Mouse (Mus musculus) splenic B cell, adult 2 months (primary cell): ENCODE measurements around the gene Uevld.
A peak's percentile ranks its signal among the peaks of the same experiment; 100 is the strongest.
"Not testable (repeated sequence)": the region's sequence is repeated elsewhere in the genome, so short reads cannot be mapped to it uniquely, and the experiment has no call there.

Experiments used
- DNase-seq: peaks from one replicate; pipeline ENCODE4 v3.0.0-alpha.2; 2011; ENCODE audit warnings: low read depth, low spot score
- H3K27me3 ChIP-seq: 2 replicates; pipeline ENCODE4 v1.6.1; 2012; ENCODE audit warnings: mild to moderate bottlenecking, low read length, moderate library complexity, mixed read lengths; ENCODE audit not compliant: control insufficient read depth, poor library complexity, insufficient read depth, severe bottlenecking
- H3K36me3 ChIP-seq: 2 replicates; pipeline ENCODE4 v1.6.1; 2012; ENCODE audit warnings: mild to moderate bottlenecking, low read length, moderate library complexity, mixed read lengths; ENCODE audit not compliant: control insufficient read depth, poor library complexity, insufficient read depth, severe bottlenecking

Uevld gene

DNA sequence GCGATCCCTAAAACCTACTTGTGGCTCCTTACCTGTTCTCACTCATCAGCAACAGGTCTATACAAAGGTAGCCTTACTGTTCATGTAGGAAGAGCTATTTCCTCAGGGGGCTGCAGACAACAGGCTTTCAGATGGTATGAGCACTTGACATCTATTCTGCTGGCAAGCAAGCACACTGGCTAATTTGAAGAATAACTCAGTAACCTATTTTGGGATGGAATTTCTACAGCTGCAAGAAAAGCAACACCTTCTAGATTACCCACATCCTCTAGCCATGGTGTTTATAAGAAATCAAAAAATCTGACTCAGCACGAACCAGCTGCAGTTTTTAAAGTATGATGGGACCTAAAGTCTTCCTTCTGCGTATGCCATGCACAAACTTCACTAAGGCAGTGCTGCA lies 27.0 kb downstream of the Uevld start:
- no peak for DNase-seq
- Histone ChIP-seq H3K36me3 (peaks cover 2% of the 10 kb centered on the region; the same call in 1 of the 2 replicates), H3K27me3 (no peaks in the 10 kb centered on the region)

DNA sequence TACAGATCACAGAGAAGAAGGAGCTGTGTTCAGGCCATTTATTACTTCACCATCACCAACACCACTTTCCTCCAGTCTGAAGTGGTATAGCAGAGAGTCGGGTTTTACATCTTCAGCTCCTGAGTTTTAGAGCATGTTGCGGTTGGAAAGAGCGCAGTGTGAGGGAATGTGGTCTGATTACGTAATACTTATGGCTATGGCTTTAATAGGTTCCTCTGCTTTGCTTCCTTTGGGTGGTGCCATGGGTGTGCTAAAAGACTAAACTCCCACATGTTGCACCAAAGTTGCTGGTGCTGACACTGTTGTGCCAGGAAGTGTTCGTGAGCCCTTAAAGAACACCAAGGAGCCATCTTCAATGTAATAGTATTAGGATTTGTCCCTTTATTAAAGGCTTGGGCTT lies 30.0 kb downstream of the Uevld start:
- Histone ChIP-seq H3K27me3 (no peaks in the 10 kb centered on the region), H3K36me3 (peaks cover 2% of the 10 kb centered on the region; the same call in 1 of the 2 replicates)
- DNase-seq, result no peak

DNA sequence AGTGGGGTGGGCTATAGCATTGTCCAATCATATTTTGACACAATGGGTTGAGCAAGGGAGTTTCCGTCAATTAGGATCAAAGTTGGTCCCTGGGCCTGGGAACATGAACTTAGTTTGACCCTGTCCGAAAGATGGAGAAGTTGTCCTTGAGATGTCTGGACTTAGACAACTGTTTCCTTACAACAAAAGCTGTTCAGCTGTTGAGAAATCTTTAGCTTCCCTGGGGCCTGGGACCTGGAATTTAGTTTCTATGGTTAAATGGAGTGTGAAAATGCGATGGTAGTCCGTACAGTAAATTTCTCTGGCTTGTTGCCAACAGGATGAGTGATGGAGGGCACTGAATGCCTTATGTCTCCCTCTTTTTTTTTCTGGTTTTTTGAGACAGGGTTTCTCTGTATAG lies 36.3 kb downstream of the Uevld start:
- Histone ChIP-seq H3K36me3 (no peaks in the 10 kb centered on the region), H3K27me3 (no peaks in the 10 kb centered on the region)
- DNase-seq, result no peak

DNA sequence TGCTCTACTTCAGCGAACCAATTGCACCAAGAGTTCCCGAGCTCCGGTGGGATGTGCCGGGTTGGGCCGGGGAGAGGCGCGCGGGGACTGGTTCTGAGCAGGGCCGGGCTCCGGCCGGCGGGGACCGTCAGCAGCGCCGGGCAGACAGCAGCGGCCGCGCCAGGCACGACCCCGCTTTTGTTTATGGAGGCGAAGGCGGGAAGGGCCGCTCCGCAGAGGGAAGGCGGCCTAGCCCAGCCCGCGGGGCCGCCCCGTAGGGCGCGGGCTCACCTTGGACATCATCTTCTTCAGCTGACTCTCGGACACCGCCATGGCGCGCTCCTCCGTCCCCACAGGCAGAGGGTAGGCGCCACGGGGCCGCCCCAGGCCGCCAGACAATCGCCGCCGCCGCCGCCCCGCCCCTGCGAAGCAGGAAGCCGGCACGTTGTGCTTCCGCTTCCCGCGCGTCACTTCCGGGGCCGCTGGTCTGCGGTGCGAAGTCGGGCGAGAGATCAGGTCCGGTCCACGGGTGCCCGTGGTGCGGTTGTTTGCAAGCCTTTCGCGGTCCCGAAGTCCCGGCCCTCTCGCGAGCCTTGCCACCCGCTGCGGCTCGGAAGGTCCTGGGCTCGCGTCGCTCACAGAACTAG lies 38.7 kb downstream of the Uevld start, which contains the start of gene Tsg101:
Gene Tsg101 (minus strand): TSS at position 419 of the 626 bp plus-strand sequence.
- no peaks in the 10 kb centered on the region; the same call in 1 of the 2 replicates for H3K36me3 ChIP-seq
- H3K27me3 ChIP-seq, result no peaks in the 10 kb centered on the region
- peak; percentile 91 for DNase-seq

DNA sequence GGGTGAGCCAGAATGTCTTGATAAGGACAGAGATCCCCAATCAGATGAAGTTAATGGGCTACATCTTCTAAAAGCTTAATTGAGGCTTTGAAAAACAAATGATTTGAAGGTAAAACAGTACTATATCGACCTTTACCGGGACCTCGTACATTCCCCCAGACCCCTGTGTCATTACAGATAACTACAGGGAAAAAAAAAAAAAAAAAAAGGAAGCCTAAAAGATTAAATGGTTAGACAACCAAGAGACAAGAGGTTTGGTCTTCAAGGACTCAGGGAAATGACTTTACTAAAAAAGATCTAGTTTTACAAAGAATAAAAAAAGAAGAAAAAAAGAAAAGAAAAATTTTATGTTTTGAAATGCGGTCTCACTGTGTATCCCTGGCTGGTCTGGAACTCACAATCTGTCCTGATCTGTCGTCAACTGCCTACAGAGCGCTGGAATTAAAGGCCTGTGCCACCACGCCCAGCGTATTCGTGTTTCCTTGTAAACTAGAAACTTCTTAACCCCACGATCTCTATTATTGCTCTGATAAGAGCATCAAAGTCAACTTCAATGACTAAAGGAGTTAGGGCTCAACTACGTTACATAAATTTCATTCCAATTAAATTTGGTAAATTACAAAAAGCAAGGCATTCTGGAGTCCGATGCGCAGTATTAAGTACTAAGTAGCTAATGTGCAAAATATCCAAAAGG lies 39.5 kb downstream of the Uevld start:
- peak; percentile 2 for DNase-seq
- H3K36me3 ChIP-seq, result no peaks in the 10 kb centered on the region; the same call in 1 of the 2 replicates

DNA sequence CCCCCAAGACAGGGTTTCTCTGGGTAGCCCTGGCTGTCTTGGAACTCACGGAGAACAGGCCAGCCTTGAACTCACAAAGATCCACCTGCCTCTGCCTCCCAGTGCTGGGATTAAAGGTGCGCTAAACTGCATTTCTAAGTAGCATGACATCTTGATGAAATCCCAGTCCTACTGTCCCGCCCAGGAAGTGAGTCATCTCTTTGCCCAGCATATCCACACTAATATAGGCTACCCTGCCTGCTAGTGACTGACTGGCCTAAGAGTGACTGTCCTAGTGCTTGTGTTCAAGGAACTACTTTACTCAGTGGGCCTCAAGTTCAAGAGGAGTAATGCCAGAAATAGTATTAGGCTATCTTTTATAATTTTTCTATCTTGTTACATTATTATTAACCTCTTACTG lies 42.0 kb downstream of the Uevld start:
- DNase-seq, result no peak
- Histone ChIP-seq H3K36me3 (peaks cover 2% of the 10 kb centered on the region), H3K27me3 (no peaks in the 10 kb centered on the region)

More for the DNA sequence above, 39.5 kb downstream of the Uevld start:
- no peaks in the 10 kb centered on the region for H3K27me3 ChIP-seq

DNA sequence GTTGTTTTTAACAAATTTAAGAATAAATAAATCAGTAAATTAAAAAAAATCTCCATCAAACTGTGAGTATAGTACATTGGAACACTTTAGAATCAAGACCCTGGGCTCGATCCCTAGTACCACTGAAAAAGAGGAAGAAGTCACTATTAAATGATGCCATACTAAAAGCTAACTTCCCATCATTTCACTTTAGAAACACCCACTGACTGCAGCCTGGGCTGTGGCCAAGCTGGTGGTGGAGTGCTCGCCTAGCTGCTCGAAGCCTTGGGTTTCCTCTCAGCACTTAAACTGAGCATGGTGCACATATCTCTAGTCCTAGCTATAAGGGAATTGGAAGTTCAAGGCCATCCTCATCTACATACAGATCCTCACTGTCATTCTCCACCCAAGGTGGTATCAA lies 47.1 kb downstream of the Uevld start:
- Histone ChIP-seq H3K36me3 (peaks cover 9% of the 10 kb centered on the region), H3K27me3 (no peaks in the 10 kb centered on the region)

DNA sequence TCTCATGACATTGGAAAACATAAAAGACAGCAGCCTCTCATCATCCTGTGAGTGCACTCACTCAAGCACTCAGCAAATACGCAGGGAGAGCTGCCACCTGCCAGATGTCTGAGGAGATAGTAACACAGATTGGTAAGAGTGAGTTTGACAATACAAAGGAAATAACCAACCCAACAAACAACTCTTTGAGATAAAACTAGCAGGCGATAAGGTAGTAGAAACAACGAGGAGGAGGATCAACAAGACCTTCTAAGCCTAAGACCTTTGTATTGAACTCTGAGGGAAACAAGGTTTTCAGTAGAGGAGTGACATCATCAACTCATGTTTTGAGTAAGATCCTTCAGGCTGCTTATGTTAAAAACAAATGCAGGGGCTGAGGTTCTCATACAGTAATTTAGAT lies 59.0 kb downstream of the Uevld start:
- no peaks in the 10 kb centered on the region for H3K27me3 ChIP-seq
- no peak for DNase-seq
- H3K36me3 ChIP-seq, result peaks cover 12% of the 10 kb centered on the region; the same call in 1 of the 2 replicates

More for the DNA sequence above, 47.1 kb downstream of the Uevld start:
- no peak for DNase-seq

- peak; percentile 76 for DNase-seq
- no peaks in the 10 kb centered on the region for H3K27me3 ChIP-seq
- peaks cover 19% of the 10 kb centered on the region for H3K36me3 ChIP-seq
Observed at GRCm38 (mm10) chr7:46895511-46895910, 62.8 kb downstream of the Uevld start.

DNA sequence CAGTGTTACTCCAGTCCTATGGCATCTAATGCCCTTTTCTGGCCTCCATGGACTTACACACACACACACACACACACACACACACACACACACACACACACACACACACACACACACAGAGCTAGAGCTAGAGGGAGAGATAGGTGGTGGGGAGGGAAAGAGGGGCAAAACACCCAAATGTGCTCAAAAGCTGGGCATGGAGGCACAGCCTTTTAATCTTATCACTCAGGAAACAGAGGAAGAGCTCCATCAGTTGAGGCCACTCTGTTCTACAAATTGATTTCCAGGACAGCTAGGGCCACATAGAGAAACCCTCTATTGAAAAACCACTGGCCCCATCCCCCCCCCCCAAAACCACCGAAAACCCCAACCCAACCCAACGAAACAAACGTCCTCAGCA lies 75.0 kb downstream of the Uevld start:
- no peak for DNase-seq
- H3K36me3 ChIP-seq, result peaks cover 2% of the 10 kb centered on the region; the same call in 1 of the 2 replicates
- H3K27me3 ChIP-seq, result no peaks in the 10 kb centered on the region

DNA sequence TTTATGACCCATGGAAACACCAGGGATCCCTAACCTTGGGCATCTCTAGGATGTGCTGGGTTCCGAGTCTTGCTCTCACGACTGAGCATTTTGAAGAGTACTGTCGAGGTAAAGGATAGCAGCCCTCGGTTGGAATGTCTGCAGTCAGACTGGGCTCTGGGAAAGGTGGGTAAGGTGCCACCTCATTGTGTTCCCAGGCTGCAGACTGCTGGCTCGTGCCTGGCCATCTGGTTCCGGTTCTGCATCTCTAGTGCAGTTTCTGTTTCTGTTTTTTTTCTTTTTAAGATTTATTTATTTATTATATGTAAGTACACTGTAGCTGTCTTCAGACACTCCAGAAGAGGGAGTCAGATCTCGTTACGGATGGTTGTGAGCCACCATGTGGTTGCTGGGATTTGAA lies 76.4 kb downstream of the Uevld start:
- not testable (repeated sequence) for H3K36me3 ChIP-seq, H3K27me3 ChIP-seq, DNase-seq

- no peaks in the 10 kb centered on the region for H3K36me3 ChIP-seq
- no peak for DNase-seq
- no peaks in the 10 kb centered on the region for H3K27me3 ChIP-seq
Observed at GRCm38 (mm10) chr7:46880992-46881391, 77.3 kb downstream of the Uevld start.

- Histone ChIP-seq H3K27me3 (no peaks in the 10 kb centered on the region), H3K36me3 (no peaks in the 10 kb centered on the region)
- no peak for DNase-seq
Observed at GRCm38 (mm10) chr7:46879851-46880250, 78.5 kb downstream of the Uevld start.

GRCm38 (mm10) chr7:46877255-46877654 lies 81.1 kb downstream of the Uevld start:
- Histone ChIP-seq H3K36me3 (no peaks in the 10 kb centered on the region), H3K27me3 (no peaks in the 10 kb centered on the region)
- DNase-seq, result no peak

- Histone ChIP-seq H3K36me3 (no peaks in the 10 kb centered on the region), H3K27me3 (no peaks in the 10 kb centered on the region)
- no peak for DNase-seq
Observed at GRCm38 (mm10) chr7:46876841-46877240, 81.5 kb downstream of the Uevld start.
